Mouse (Mus musculus): ENCODE measurements at regions not wholly inside any gene's neighbourhood (a gene's known extent, or its start where the extent isn't known, plus 50 kb on each side); places are given as distances from the start of the nearest gene placed in this dataset.

GRCm38 (mm10) chr7:135806139-135806538 lies 90.0 kb upstream of the Mki67 start:
- Histone ChIP-seq H3K9me3 (ENCODE audit: control insufficient read depth, low read length) (no peaks in the 10 kb centered on the region), H3K4me2 (ENCODE audit: low read length) (no peak overlapping the region), H3K36me3 (ENCODE audit: control insufficient read depth, insufficient read depth, low read length) (no peaks in the 10 kb centered on the region), H3K9ac (ENCODE audit: low read length) (no peak overlapping the region), H3K4me1 (ENCODE audit: control insufficient read depth in 2 of 2, insufficient read depth in 2 of 2, low read length in 2 of 2) (peaks cover 0 to 2% of the 10 kb centered on the region in 2 experiments; a peak in 1 of 4 replicates), H3K4me3 (ENCODE audit: control insufficient read depth in 1 of 2, insufficient read depth in 1 of 2, low read depth in 1 of 2, low read length in 2 of 2) (no peak overlapping the region), H3K27ac (replicated peaks in 1 of 2; ENCODE audit: control insufficient read depth in 1 of 2, insufficient read depth in 1 of 2, low read depth in 2 of 2, low read length in 2 of 2) (no peak overlapping the region), H3K27me3 (ENCODE audit: control insufficient read depth, insufficient read depth, low read length) (no peaks in the 10 kb centered on the region)
- WGBS = 77% methylated on average over 8 of the region's 8 CpGs
- ATAC-seq (ENCODE audit: insufficient number of reproducible peaks, insufficient read depth, low FRiP score, low read depth) = no peak

- Histone ChIP-seq H3K4me2 (ENCODE audit: low read length) (no peak overlapping the region), H3K27me3 (ENCODE audit: control insufficient read depth, insufficient read depth, low read length) (no peaks in the 10 kb centered on the region), H3K9me3 (ENCODE audit: control insufficient read depth, low read length) (no peaks in the 10 kb centered on the region), H3K4me1 (ENCODE audit: control insufficient read depth in 2 of 2, insufficient read depth in 2 of 2, low read length in 2 of 2) (peaks cover 0 to 2% of the 10 kb centered on the region in 2 experiments; a peak in 1 of 4 replicates), H3K4me3 (ENCODE audit: control insufficient read depth in 1 of 2, insufficient read depth in 1 of 2, low read depth in 1 of 2, low read length in 2 of 2) (no peak overlapping the region), H3K9ac (ENCODE audit: low read length) (no peak overlapping the region), H3K36me3 (ENCODE audit: control insufficient read depth, insufficient read depth, low read length) (no peaks in the 10 kb centered on the region), H3K27ac (replicated peaks in 1 of 2; ENCODE audit: control insufficient read depth in 1 of 2, insufficient read depth in 1 of 2, low read depth in 2 of 2, low read length in 2 of 2) (no peak overlapping the region)
- 86% methylated on average over 7 of the region's 7 CpGs for WGBS
- ATAC-seq (ENCODE audit: insufficient number of reproducible peaks, insufficient read depth, low FRiP score, low read depth) = no peak
Observed at GRCm38 (mm10) chr7:135806673-135807072, 90.5 kb upstream of the Mki67 start.

- H3K4me2 ChIP-seq (ENCODE audit: low read length) = no peak overlapping the region
Observed at GRCm38 (mm10) chr7:135809167-135809566, 93.0 kb upstream of the Mki67 start.

GRCm38 (mm10) chr7:135809751-135810379 lies 93.7 kb upstream of the Mki67 start:
- Histone ChIP-seq H3K9ac (ENCODE audit: low read length) (no peak overlapping the region), H3K4me3 (ENCODE audit: control insufficient read depth in 1 of 2, insufficient read depth in 1 of 2, low read depth in 1 of 2, low read length in 2 of 2) (no peak overlapping the region), H3K27me3 (ENCODE audit: control insufficient read depth, insufficient read depth, low read length) (no peaks in the 10 kb centered on the region), H3K9me3 (ENCODE audit: control insufficient read depth, low read length) (no peaks in the 10 kb centered on the region), H3K27ac (replicated peaks in 1 of 2; ENCODE audit: control insufficient read depth in 1 of 2, insufficient read depth in 1 of 2, low read depth in 2 of 2, low read length in 2 of 2) (no peak overlapping the region), H3K4me1 (ENCODE audit: control insufficient read depth in 2 of 2, insufficient read depth in 2 of 2, low read length in 2 of 2) (peaks cover 0 to 2% of the 10 kb centered on the region in 2 experiments; a peak in 1 of 4 replicates), H3K36me3 (ENCODE audit: control insufficient read depth, insufficient read depth, low read length) (no peaks in the 10 kb centered on the region), H3K4me2 (ENCODE audit: low read length) (no peak overlapping the region)
- 44% methylated on average over 12 of the region's 12 CpGs for WGBS
- no peak for ATAC-seq (ENCODE audit: insufficient number of reproducible peaks, insufficient read depth, low FRiP score, low read depth)

More at GRCm38 (mm10) chr7:135809167-135809566, 93.0 kb upstream of the Mki67 start:
- Histone ChIP-seq H3K4me1 (ENCODE audit: control insufficient read depth in 2 of 2, insufficient read depth in 2 of 2, low read length in 2 of 2) (peaks cover 0 to 2% of the 10 kb centered on the region in 2 experiments; a peak in 1 of 4 replicates), H3K27me3 (ENCODE audit: control insufficient read depth, insufficient read depth, low read length) (no peaks in the 10 kb centered on the region), H3K9me3 (ENCODE audit: control insufficient read depth, low read length) (no peaks in the 10 kb centered on the region), H3K9ac (ENCODE audit: low read length) (no peak overlapping the region), H3K36me3 (ENCODE audit: control insufficient read depth, insufficient read depth, low read length) (no peaks in the 10 kb centered on the region), H3K4me3 (ENCODE audit: control insufficient read depth in 1 of 2, insufficient read depth in 1 of 2, low read depth in 1 of 2, low read length in 2 of 2) (no peak overlapping the region), H3K27ac (replicated peaks in 1 of 2; ENCODE audit: control insufficient read depth in 1 of 2, insufficient read depth in 1 of 2, low read depth in 2 of 2, low read length in 2 of 2) (no peak overlapping the region)
- WGBS = 71% methylated on average over 10 of the region's 10 CpGs
- ATAC-seq (ENCODE audit: insufficient number of reproducible peaks, insufficient read depth, low FRiP score, low read depth) = no peak

- no peak overlapping the region for H3K9ac ChIP-seq (ENCODE audit: low read length)
- no peak overlapping the region for H3K4me3 ChIP-seq (ENCODE audit: control insufficient read depth in 1 of 2, insufficient read depth in 1 of 2, low read depth in 1 of 2, low read length in 2 of 2)
- H3K27ac ChIP-seq (replicated peaks in 1 of 2; ENCODE audit: control insufficient read depth in 1 of 2, insufficient read depth in 1 of 2, low read depth in 2 of 2, low read length in 2 of 2) = no peak overlapping the region
- H3K9me3 ChIP-seq (ENCODE audit: control insufficient read depth, low read length) = no peaks in the 10 kb centered on the region
- peaks cover 0 to 2% of the 10 kb centered on the region in 2 experiments; a peak in 1 of 4 replicates for H3K4me1 ChIP-seq (ENCODE audit: control insufficient read depth in 2 of 2, insufficient read depth in 2 of 2, low read length in 2 of 2)
- ATAC-seq (ENCODE audit: insufficient number of reproducible peaks, insufficient read depth, low FRiP score, low read depth) = no peak
- H3K36me3 ChIP-seq (ENCODE audit: control insufficient read depth, insufficient read depth, low read length) = no peaks in the 10 kb centered on the region
- 82% methylated on average over 9 of the region's 9 CpGs for WGBS
- H3K4me2 ChIP-seq (ENCODE audit: low read length) = no peak overlapping the region
- no peaks in the 10 kb centered on the region for H3K27me3 ChIP-seq (ENCODE audit: control insufficient read depth, insufficient read depth, low read length)
Observed at GRCm38 (mm10) chr7:135810971-135811370, 94.8 kb upstream of the Mki67 start.

GRCm38 (mm10) chr7:135813616-135814015 lies 97.5 kb upstream of the Mki67 start:
- no peaks in the 10 kb centered on the region for H3K27me3 ChIP-seq (ENCODE audit: control insufficient read depth, insufficient read depth, low read length)
- no peak overlapping the region for H3K4me3 ChIP-seq (ENCODE audit: control insufficient read depth in 1 of 2, insufficient read depth in 1 of 2, low read depth in 1 of 2, low read length in 2 of 2)
- H3K27ac ChIP-seq (replicated peaks in 1 of 2; ENCODE audit: control insufficient read depth in 1 of 2, insufficient read depth in 1 of 2, low read depth in 2 of 2, low read length in 2 of 2) = no peak overlapping the region
- H3K4me1 ChIP-seq (ENCODE audit: control insufficient read depth in 2 of 2, insufficient read depth in 2 of 2, low read length in 2 of 2) = peaks cover 0 to 2% of the 10 kb centered on the region in 2 experiments; a peak in 1 of 4 replicates
- no peaks in the 10 kb centered on the region for H3K9me3 ChIP-seq (ENCODE audit: control insufficient read depth, low read length)
- 77% methylated on average over 3 of the region's 3 CpGs for WGBS
- no peak overlapping the region for H3K9ac ChIP-seq (ENCODE audit: low read length)
- H3K4me2 ChIP-seq (ENCODE audit: low read length) = no peak overlapping the region
- H3K36me3 ChIP-seq (ENCODE audit: control insufficient read depth, insufficient read depth, low read length) = no peaks in the 10 kb centered on the region
- ATAC-seq (ENCODE audit: insufficient number of reproducible peaks, insufficient read depth, low FRiP score, low read depth) = no peak

- Histone ChIP-seq H3K27me3 (ENCODE audit: control insufficient read depth, insufficient read depth, low read length) (no peaks in the 10 kb centered on the region), H3K4me3 (ENCODE audit: control insufficient read depth in 1 of 2, insufficient read depth in 1 of 2, low read depth in 1 of 2, low read length in 2 of 2) (no peak overlapping the region), H3K36me3 (ENCODE audit: control insufficient read depth, insufficient read depth, low read length) (no peaks in the 10 kb centered on the region), H3K4me2 (ENCODE audit: low read length) (no peak overlapping the region), H3K9ac (ENCODE audit: low read length) (no peak overlapping the region), H3K4me1 (ENCODE audit: control insufficient read depth in 2 of 2, insufficient read depth in 2 of 2, low read length in 2 of 2) (no peaks in the 10 kb centered on the region), H3K27ac (replicated peaks in 1 of 2; ENCODE audit: control insufficient read depth in 1 of 2, insufficient read depth in 1 of 2, low read depth in 2 of 2, low read length in 2 of 2) (no peak overlapping the region), H3K9me3 (ENCODE audit: control insufficient read depth, low read length) (no peaks in the 10 kb centered on the region)
- 81% methylated on average over 3 of the region's 3 CpGs for WGBS
- no peak for ATAC-seq (ENCODE audit: insufficient number of reproducible peaks, insufficient read depth, low FRiP score, low read depth)
Observed at GRCm38 (mm10) chr7:135816191-135816590, 100.0 kb upstream of the Mki67 start.

GRCm38 (mm10) chr7:135817868-135818267 lies 101.7 kb upstream of the Mki67 start:
- WGBS = 37% methylated on average over 3 of the region's 3 CpGs
- ATAC-seq (ENCODE audit: insufficient number of reproducible peaks, insufficient read depth, low FRiP score, low read depth) = no peak
- no peak overlapping the region for H3K27ac ChIP-seq (replicated peaks in 1 of 2; ENCODE audit: control insufficient read depth in 1 of 2, insufficient read depth in 1 of 2, low read depth in 2 of 2, low read length in 2 of 2)

More at GRCm38 (mm10) chr7:135817868-135818267, 101.7 kb upstream of the Mki67 start:
- Histone ChIP-seq H3K27me3 (ENCODE audit: control insufficient read depth, insufficient read depth, low read length) (no peaks in the 10 kb centered on the region), H3K4me3 (ENCODE audit: control insufficient read depth in 1 of 2, insufficient read depth in 1 of 2, low read depth in 1 of 2, low read length in 2 of 2) (no peak overlapping the region), H3K9ac (ENCODE audit: low read length) (no peak overlapping the region), H3K4me1 (ENCODE audit: control insufficient read depth in 2 of 2, insufficient read depth in 2 of 2, low read length in 2 of 2) (no peaks in the 10 kb centered on the region), H3K4me2 (ENCODE audit: low read length) (no peak overlapping the region), H3K36me3 (ENCODE audit: control insufficient read depth, insufficient read depth, low read length) (no peaks in the 10 kb centered on the region), H3K9me3 (ENCODE audit: control insufficient read depth, low read length) (no peaks in the 10 kb centered on the region)

All from heart, embryonic 14.5 days (tissue).